Mouse (Mus musculus) left cerebral cortex, adult 2 months (tissue): ENCODE data around the gene Gm10645. TPM values are rescaled to one million over a fixed set of nuclear protein-coding genes. Genes with fewer than 3 reads are reported as not detected.

Source experiments
- DNase-seq, 2 experiments: peaks; one replicate each; pipeline ENCODE4 v3.0.0; 2021 to 2022; ENCODE audit warnings: low spot score in 2 of 2, mixed read lengths in 1 of 2; ENCODE audit errors: extremely low spot score in 1 of 2
- H3K27ac ChIP-seq: fragments of 200-600 bp; 2 replicates; pipeline ENCODE4 v1.8.1; 2022
- H3K4me3 ChIP-seq: fragments of 200-600 bp; 2 replicates; pipeline ENCODE4 v1.8.1; 2022
- CTCF ChIP-seq: fragments of 200-600 bp; IDR thresholded peaks from 2 replicates; pipeline ENCODE4 v1.8.1; 2022; ENCODE audit warnings: antibody characterized with exemption, mild to moderate bottlenecking, moderate library complexity
- intact Hi-C: fragments of 180-260 bp; cut with DNase I; formaldehyde crosslinking; loops from one replicate; pipeline ENCODE4 v1.15.1; 2025
- total RNA-seq, 2 experiments: library from RNA; stranded (reverse); gene quantifications; 2 replicates each; pipeline ENCODE4 v1.2.3; 2021

Gene Gm10645
- total RNA-seq, 2 experiments from 2014 or later, result 1.5 to 1.8 TPM

GRCm38 (mm10) chr8:83165235-83165930 is 587 bp downstream of the Gm10645 start, which contains the start of gene Tbc1d9:
Gene Tbc1d9 (plus strand): TSS chr8:83165352.
- Histone ChIP-seq H3K27ac (peak within 1 kb of the TSS; percentile 98), H3K4me3 (peak within 1 kb of the TSS; percentile 76)
- intact Hi-C loops, result loop anchor here (5.0 kb wide), 2 partner anchors 63 to 87 kb away; no protein-coding TSS in a partner anchor
- DNase-seq, result peak; percentile 71 to 72
- TF ChIP-seq CTCF, result no peak; the same call in none of the 2 replicates

- Histone ChIP-seq H3K27ac (no peak overlapping the region), H3K4me3 (no peak overlapping the region)
- no peak for TF ChIP-seq CTCF
- intact Hi-C loops, result no loop called here
- DNase-seq, result no peak
Measured at GRCm38 (mm10) chr8:83160613-83161012, 5.4 kb downstream of the Gm10645 start.

GRCm38 (mm10) chr8:83159615-83160014 is 6.4 kb downstream of the Gm10645 start:
- no peak overlapping the region for H3K27ac ChIP-seq
- DNase-seq, result no peak
- intact Hi-C loops, result no loop called here
- no peak overlapping the region for H3K4me3 ChIP-seq
- TF ChIP-seq CTCF, result no peak

- DNase-seq, result no peak
- H3K27ac ChIP-seq, result no peak overlapping the region
- TF ChIP-seq CTCF, result no peak
- intact Hi-C loops, result no loop called here
- H3K4me3 ChIP-seq, result no peak overlapping the region
Measured at GRCm38 (mm10) chr8:83158971-83159370, 7.0 kb downstream of the Gm10645 start.

DNA sequence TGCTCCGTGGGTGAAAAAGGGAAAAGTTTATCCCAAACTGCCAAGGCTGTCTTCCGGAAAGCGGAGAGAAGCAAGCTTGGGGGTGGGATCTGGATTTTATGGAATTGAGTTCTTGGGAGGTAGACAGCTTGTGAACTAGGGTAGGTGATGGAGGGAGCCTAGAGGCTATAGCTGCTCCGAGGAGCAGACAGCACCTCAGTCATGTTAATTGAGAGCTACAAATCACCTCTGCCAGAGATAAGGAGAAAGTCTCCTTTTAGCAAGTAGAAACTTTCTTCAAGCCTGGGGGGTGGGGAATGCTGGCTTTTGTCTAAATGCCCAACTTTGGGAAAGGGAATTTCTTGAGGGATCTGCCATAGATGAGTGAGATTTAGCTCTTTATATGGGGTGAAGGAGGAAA is 10.9 kb downstream of the Gm10645 start:
- intact Hi-C loops, result no loop called here
- no peak overlapping the region for H3K27ac ChIP-seq
- no peak for TF ChIP-seq CTCF
- H3K4me3 ChIP-seq, result no peak overlapping the region
- DNase-seq, result no peak

GRCm38 (mm10) chr8:83152470-83152869 is 13.5 kb downstream of the Gm10645 start:
- intact Hi-C loops, result no loop called here
- no peak for TF ChIP-seq CTCF
- Histone ChIP-seq H3K4me3 (no peak overlapping the region), H3K27ac (no peak overlapping the region)
- no peak for DNase-seq

GRCm38 (mm10) chr8:83152055-83152454 is 13.9 kb downstream of the Gm10645 start:
- DNase-seq, result no peak
- H3K27ac ChIP-seq, result no peak overlapping the region
- H3K4me3 ChIP-seq, result no peak overlapping the region
- TF ChIP-seq CTCF, result no peak
- intact Hi-C loops, result no loop called here

- no peak for DNase-seq
- H3K27ac ChIP-seq, result no peak overlapping the region
- intact Hi-C loops, result no loop called here
- no peak for TF ChIP-seq CTCF
- H3K4me3 ChIP-seq, result no peak overlapping the region
Measured at GRCm38 (mm10) chr8:83149124-83149523, 16.8 kb downstream of the Gm10645 start.

DNA sequence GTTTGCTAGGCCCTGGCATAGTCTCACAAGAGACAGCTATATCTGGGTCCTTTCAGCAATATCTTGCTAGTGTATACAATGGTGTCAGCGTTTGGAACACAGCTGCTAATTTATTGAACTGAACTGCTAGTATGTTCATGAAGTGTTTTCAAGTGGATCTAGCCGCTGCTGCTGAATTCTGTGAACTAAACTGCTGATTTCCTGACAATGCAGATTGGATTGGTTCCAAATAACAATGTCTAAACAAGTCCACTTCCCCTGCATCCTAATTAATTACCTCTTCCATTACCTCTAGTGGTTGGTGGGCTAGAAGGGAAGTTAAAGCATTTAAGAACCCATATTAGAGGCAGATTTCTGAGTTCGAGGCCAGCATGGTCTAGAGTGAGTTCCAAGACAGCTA is 20.5 kb downstream of the Gm10645 start:
- intact Hi-C loops, result no loop called here
- no peak for DNase-seq
- TF ChIP-seq CTCF, result no peak
- H3K4me3 ChIP-seq, result no peak overlapping the region
- H3K27ac ChIP-seq, result no peak overlapping the region

GRCm38 (mm10) chr8:83144601-83145000 is 21.4 kb downstream of the Gm10645 start:
- no peak overlapping the region for H3K4me3 ChIP-seq
- intact Hi-C loops, result loop anchor here (5.0 kb wide), 1 partner anchor 37 kb away; no protein-coding TSS in a partner anchor
- no peak for TF ChIP-seq CTCF
- DNase-seq, result no peak
- H3K27ac ChIP-seq, result no peak overlapping the region

GRCm38 (mm10) chr8:83141358-83141757 is 24.6 kb downstream of the Gm10645 start:
- no peak overlapping the region for H3K27ac ChIP-seq
- intact Hi-C loops, result loop anchor here (5.0 kb wide), 1 partner anchor 34 kb away; no protein-coding TSS in a partner anchor
- TF ChIP-seq CTCF, result no peak
- no peak for DNase-seq
- H3K4me3 ChIP-seq, result no peak overlapping the region

- Histone ChIP-seq H3K4me3 (no peak overlapping the region), H3K27ac (no peak overlapping the region)
- no peak for TF ChIP-seq CTCF
- DNase-seq, result no peak
- intact Hi-C loops, result loop anchor here (5.0 kb wide), 1 partner anchor 33 kb away; no protein-coding TSS in a partner anchor
Measured at GRCm38 (mm10) chr8:83140701-83141111, 25.3 kb downstream of the Gm10645 start.

DNA sequence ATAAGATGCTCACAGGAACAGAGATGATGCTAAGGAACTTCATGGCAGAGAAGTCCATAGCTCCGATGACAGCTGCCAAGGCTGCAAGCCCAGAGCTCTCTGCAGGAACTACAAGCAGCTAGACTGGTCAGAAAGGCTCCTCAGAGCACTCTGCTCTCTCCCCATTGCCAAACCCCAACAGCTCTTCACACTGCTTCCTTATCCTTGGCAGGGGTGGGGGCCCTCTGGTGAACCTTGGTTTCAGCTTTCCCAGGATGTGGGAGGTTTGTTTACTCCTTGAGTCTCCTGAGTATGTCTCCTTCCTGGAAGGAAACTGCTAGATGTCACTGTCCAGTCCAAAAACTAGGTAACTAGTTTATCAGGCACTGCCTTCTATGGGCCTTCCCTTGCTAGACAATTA is 25.9 kb downstream of the Gm10645 start:
- intact Hi-C loops, result loop anchor here (5.0 kb wide), 1 partner anchor 33 kb away; no protein-coding TSS in a partner anchor
- no peak for TF ChIP-seq CTCF
- Histone ChIP-seq H3K4me3 (no peak overlapping the region), H3K27ac (no peak overlapping the region)
- DNase-seq, result no peak
